Mouse (Mus musculus): Measurements from ENCODE around the gene Gm3106.
"Not testable (repeated sequence)": the region's sequence is repeated elsewhere in the genome, so short reads cannot be mapped to it uniquely, and the experiment has no call there.

Gene Gm3106

DNA sequence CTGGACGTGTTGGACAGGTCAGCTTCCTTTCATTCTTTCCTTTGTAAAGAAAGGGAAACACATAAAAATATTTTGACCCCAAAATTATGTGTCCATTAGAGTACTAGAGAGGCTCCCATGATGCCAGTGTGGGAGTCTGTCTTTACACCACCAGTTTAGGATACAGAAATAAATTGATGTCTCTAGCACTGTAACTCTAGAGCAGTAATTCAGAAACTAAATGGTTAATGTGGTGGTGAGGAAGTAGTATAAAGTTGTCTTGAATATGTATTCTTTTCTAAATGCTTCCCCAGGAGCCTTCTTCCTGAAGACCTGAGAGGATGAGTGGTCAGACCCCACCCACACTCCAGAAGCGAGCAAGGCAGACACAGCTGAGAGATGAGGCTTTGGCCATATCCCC lies at the start of gene Gm3106:
Gene Gm3106, plus strand, starts transcription at position 301 of the 400 bp plus-strand sequence.
- not testable (repeated sequence) for DNase-seq (ENCODE audit: low spot score)

All from embryo, embryonic 10.5 days (tissue).